Mouse (Mus musculus) adipose tissue, adult 10 weeks (tissue): ENCODE data around the gene Gpr89. TPM values are rescaled to one million over a fixed set of nuclear protein-coding genes. Genes with fewer than 3 reads are reported as not detected.

Experiments
- polyA plus RNA-seq: library from polyadenylated mRNA; stranded (reverse); fragments of 350-450 nt; fragmentation: Illumina TruSeq; extraction: RNeasy Lipid Tissue Mini Kit (QIAGEN cat#74804); gene quantifications from one replicate; pipeline ENCODE4 v1.2.3, GENCODE M21; 2014; ENCODE audit warnings: low read depth, low replicate concordance

Gpr89 gene
- 24.8 TPM for polyA plus RNA-seq

DNA sequence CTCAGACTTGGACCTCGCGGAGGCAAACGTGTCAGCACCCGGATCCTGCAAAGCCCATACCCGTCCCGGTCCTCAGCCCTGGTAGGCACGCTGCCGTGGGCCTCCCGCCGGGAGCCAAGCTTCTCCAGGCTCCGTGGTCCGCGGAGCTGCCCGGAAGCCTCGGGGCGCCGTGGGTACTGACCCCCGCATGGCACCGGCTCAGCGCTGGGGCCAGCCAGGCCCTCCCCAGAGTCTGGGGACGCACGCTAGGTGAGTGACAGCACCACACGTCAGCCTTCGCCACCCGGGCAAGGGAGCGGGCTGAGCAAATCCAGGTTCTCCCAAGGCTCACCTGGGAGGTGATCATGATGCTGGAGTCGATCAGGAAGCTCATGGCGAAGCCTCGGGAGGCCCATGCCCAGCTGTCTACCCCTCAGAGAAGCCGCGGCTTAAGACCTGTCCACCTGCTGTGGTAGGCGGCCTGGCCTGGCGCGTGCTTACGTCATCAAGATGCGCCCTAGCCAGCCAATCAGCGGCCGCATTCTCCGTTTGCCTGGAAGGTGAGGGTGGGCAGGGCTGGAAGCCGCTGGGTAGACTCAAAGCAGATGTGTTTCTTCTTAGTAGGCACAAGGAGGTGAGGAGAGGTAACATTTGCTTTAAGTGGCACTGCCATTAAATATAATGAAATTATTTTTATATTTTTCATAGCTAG lies at the start of gene Gpr89:
Gpr89 (minus strand) TSS at position 496 of the 691 bp plus-strand sequence.

DNA sequence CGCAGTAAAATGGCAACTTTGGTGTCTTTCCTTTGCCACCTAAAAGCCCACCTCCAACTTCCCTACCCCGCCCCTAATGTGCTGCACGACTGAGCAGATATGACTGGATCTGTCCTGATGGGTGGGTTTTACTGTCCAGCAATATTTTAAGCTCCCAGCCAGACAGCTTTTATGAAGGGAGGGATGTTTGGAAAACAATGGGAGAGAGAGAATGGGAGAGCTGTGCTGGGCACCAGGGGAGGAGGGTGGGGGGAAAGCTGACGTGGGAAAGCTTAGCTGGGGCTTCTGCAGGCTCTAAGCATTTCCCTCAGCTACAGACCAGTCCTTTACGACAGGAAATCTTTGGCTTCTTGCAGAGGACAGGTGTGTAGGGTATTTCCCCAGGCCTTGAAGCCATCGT lies 20.8 kb upstream of the Gpr89 start, which contains the start of gene Gja8:
Gja8 (minus strand) TSS at position 101 of the 400 bp plus-strand sequence.

DNA sequence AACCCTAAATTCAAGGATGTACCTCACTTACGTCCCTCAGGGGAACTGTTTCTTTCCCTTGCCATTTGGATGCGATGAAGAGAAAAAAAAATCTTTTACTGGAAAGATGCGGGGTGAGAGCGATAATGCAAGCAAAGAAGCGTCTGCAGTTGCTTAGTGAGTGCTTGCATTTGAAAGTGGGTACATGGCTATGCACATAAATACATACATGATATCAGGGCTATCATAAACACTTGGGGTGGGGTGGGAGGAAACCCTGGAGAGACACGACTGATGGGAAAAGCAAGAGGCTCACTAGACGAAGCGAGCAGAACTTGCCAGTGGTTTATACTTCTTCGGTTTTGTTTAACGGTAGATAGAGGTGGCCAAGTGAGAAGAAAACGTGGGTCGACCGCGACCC lies 753 bp downstream of the Gpr89 start, which contains the start of gene Gja5:
Gja5 (plus strand) TSS at position 301 of the 400 bp plus-strand sequence.

DNA sequence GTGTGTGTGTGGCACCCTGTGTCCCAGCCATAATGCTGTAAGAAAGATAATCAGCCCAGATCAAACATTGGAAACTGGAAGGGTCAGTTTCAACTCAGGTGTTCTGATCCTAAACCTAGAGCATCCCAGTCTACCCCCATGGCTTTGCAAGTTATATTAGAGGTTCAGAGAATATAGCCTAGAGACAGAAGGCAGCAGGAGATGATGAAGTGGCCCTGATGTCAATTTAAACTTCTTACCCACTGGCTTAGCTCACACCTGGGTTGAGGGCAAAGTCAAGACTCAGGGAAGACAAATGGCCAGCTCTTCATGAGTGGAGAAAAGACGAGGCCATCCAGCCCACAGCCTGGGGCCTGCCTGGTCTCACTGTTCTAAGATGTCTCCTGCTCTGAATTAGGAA lies 76.2 kb downstream of the Gpr89 start, which contains the start of the genes Pdzk1 and Cd160:
Pdzk1 (plus strand) TSS at position 301 of the 400 bp plus-strand sequence.
Cd160 (minus strand) TSS at position 368 of the 400 bp plus-strand sequence.

Other genes with a start within 250 kb of the Gpr89 start
- 1.5 TPM for gene Ankrd35, start 235.2 kb downstream of the Gpr89 start, polyA plus RNA-seq
- 23.5 TPM for gene Pias3, start 209.0 kb downstream of the Gpr89 start, polyA plus RNA-seq
- 0.42 TPM for gene Nudt17, start 196.8 kb downstream of the Gpr89 start, polyA plus RNA-seq
- gene Polr3c, start 177.7 kb downstream of the Gpr89 start, polyA plus RNA-seq = 21.0 TPM
- 40.9 TPM for gene Rnf115, start 177.7 kb downstream of the Gpr89 start, polyA plus RNA-seq
- 240 TPM for gene Pdzk1, start 76.1 kb downstream of the Gpr89 start, polyA plus RNA-seq
- 1.2 TPM for gene Cd160, start 76.0 kb downstream of the Gpr89 start, polyA plus RNA-seq
- 5.4 TPM for gene Gja5, start 653 bp downstream of the Gpr89 start, polyA plus RNA-seq
- not detected for gene Gja8, start 20.7 kb upstream of the Gpr89 start, polyA plus RNA-seq